Mouse (Mus musculus) megakaryocyte, embryonic 14.5 days (primary cell): ENCODE measurements around the gene Gm48551. TPM values are rescaled to one million over a fixed set of nuclear protein-coding genes. Genes with fewer than 3 reads are reported as not detected.

ENCODE experiments used
- H3K27me3 ChIP-seq: replicated peaks from 2 replicates; pipeline ENCODE3; 2012; ENCODE audit warnings: inconsistent platforms
- H3K36me3 ChIP-seq: replicated peaks from 2 replicates; pipeline ENCODE3; 2012; ENCODE audit warnings: low read length, inconsistent platforms, mixed read lengths
- H3K4me1 ChIP-seq: 2 replicates; pipeline ENCODE4 v1.6.1; 2012; ENCODE audit warnings: inconsistent platforms
- H3K4me3 ChIP-seq: replicated peaks from 2 replicates; pipeline ENCODE3; 2012; ENCODE audit warnings: moderate library complexity, mild to moderate bottlenecking, inconsistent platforms
- H3K9me3 ChIP-seq: 2 replicates; pipeline ENCODE4 v1.6.1; 2012; ENCODE audit warnings: inconsistent platforms
- FLI1 ChIP-seq: IDR thresholded peaks from 2 replicates; pipeline ENCODE4 v1.6.1; 2012; ENCODE audit warnings: low read length, inconsistent platforms, mixed read lengths
- GATA1 ChIP-seq: IDR thresholded peaks from 3 replicates; pipeline ENCODE4 v1.6.1; 2012; ENCODE audit warnings: mixed read lengths, low read length, inconsistent platforms, borderline replicate concordance
- polyA plus RNA-seq: library from polyadenylated mRNA; stranded (reverse); fragments of >175 nt; gene quantifications from 2 replicates; pipeline ENCODE4 v1.2.3, GENCODE M21; 2012; ENCODE audit warnings: low replicate concordance; ENCODE audit not compliant: insufficient read depth

The Gm48551 gene
- polyA plus RNA-seq, 1 experiment = 0.89 TPM

DNA sequence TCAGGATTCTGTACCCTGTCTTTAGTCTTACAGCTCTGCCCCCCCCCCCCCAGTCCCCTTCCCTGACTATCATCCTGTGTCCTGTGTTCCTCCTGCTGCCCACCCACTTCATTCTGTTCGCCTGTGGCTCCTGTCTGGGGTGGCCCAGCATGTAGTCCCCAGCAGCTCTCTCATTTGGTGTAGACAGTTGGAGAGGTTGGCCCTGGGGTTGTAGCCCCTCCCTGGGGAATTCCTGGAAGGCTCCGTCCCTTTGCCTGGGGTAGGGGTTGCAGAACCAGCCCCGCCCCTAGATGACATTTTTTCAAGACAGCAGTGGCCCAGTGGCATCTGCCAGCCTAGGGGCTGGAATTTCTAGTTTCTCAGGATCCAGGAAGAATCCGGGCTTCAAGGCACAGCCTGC, 26.1 kb upstream of the Gm48551 start:
- Histone ChIP-seq H3K36me3 (peaks cover 44% of the 10 kb centered on the region), H3K27me3 (no peaks in the 10 kb centered on the region), H3K4me3 (peak overlapping the region; percentile 100), H3K4me1 (peaks cover 84% of the 10 kb centered on the region), H3K9me3 (no peaks in the 10 kb centered on the region)
- no peak for TF ChIP-seq GATA1
- TF ChIP-seq FLI1 = no peak

DNA sequence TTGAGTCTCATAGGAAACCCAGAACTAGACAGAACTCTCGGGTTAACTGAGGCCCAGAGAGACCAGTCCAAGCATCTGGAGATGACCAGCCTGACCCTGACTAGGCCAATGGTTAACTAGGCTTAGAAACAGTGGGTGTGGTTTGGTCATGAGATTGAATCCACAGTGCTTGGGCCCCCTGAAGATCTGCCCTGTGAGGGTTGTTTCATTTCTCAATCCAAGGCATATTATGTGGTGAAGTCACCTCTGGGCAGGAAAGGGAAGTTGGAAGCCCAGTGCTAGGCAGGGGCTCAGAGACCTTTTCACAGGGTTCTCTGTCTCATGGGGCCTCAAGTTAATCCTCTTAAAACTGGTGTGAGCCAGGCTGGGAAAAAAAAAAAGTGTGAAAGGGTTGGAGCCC, 25.4 kb upstream of the Gm48551 start:
- H3K4me1 ChIP-seq = peaks cover 90% of the 10 kb centered on the region
- no peaks in the 10 kb centered on the region for H3K9me3 ChIP-seq
- TF ChIP-seq FLI1 = no peak
- no peak for TF ChIP-seq GATA1
- H3K36me3 ChIP-seq = peaks cover 51% of the 10 kb centered on the region
- peak overlapping the region; percentile 100 for H3K4me3 ChIP-seq
- H3K27me3 ChIP-seq = no peaks in the 10 kb centered on the region

DNA sequence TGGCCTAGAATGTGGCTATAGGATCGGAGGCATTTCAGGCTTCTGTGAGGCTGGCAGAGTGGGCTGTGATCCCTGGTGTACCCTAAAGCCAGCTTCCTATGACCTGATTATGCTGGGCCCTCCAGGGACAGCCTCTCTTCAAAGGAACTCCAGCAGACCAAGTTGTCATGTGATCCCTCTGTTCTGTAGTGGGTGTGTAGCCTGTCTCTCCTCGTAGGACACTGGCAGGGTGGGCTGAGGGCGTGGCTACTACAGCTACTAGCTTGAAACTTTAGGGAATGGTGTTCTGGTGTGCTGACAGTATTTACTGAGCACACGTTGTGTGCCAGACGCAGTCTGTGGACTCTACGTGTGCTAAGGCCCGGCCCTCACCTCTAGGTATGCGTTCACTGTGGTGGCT, 23.5 kb upstream of the Gm48551 start:
- Histone ChIP-seq H3K9me3 (no peaks in the 10 kb centered on the region), H3K36me3 (peaks cover 69% of the 10 kb centered on the region), H3K27me3 (no peaks in the 10 kb centered on the region), H3K4me3 (peak overlapping the region; percentile 81), H3K4me1 (peaks cover 91% of the 10 kb centered on the region)
- TF ChIP-seq FLI1 (no peak), GATA1 (no peak)

DNA sequence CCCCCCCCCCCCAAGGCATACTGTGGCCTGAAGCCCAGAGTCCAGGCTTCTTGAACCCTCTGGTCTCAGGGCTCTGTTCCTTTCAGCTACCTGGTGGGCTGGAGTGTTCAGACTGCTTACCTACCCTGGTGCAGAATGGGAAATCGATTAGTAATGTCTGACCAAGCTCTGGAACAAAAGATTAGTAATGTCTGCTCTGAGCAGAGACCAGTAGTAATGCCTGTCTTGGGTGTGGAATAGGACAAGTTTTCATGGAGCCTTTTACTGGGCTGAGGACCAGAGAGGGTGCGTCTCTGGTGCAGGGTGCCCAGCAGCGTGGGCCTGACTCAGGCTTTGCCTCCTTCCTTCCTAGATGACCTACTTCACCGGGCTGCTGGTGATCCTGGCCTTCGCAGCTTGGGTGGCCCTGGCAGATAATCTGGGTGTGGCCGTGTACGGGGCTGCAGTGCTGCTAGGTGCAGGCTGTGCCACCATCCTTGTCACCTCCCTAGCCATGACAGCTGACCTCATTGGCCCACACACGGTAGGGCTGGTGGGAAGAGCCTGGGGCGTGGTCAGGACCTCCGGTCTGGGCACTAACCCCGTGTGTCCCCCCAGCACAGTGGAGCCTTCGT, 21.8 kb upstream of the Gm48551 start:
- H3K36me3 ChIP-seq = peaks cover 87% of the 10 kb centered on the region

DNA sequence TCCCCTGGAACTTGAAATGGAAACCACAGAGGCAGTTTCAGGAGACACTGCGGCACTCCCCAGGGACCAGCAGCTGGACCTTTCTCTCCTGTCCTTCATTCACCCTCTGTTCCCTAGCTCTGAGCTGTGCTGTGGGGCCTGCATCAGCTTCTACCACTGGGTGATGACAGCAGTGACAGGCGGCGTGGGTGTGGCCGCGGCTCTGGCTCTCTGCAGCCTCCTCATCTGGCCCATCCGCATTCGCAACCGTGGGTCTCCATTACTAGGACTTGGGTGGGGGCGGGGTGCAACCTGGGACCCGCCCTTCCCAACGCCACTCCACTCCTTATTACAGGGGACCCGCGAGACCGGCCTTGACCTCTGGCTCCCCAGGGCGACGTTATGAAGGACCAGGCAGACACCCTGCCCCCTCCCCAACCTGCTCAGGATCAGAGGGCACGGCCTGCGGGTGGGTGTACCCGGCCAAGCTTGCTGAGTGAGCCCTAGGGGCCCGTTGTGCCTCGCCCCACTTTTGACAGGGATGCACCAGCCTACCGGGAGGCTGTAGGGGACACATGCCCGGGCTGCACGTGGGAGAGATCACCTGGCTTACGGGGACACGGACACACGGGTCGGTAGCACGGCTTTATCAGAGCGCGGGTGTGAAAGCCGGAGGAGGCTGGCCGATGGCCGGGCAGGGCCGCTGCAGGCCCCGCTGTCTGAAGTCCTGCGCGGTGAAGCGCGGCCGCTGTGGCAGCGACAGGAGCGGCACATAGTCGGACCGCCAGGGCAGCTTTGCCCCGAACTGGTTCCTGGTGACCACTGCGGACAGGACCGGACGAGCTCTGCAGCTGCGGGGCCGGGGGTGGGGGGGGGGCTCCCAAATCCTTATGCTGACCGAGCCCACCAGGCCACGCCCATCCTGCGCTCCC, 20.6 kb upstream of the Gm48551 start:
- Histone ChIP-seq H3K9me3 (no peaks in the 10 kb centered on the region), H3K36me3 (peaks cover 99% of the 10 kb centered on the region), H3K4me3 (no peak overlapping the region), H3K27me3 (no peaks in the 10 kb centered on the region), H3K4me1 (peaks cover 95% of the 10 kb centered on the region)
- no peak for TF ChIP-seq GATA1
- no peak for TF ChIP-seq FLI1

More for the DNA sequence above, 21.8 kb upstream of the Gm48551 start:
- no peaks in the 10 kb centered on the region for H3K27me3 ChIP-seq
- peaks cover 95% of the 10 kb centered on the region for H3K4me1 ChIP-seq
- H3K4me3 ChIP-seq = peak overlapping the region; percentile 28
- H3K9me3 ChIP-seq = no peaks in the 10 kb centered on the region
- TF ChIP-seq GATA1 = no peak
- TF ChIP-seq FLI1 = no peak

DNA sequence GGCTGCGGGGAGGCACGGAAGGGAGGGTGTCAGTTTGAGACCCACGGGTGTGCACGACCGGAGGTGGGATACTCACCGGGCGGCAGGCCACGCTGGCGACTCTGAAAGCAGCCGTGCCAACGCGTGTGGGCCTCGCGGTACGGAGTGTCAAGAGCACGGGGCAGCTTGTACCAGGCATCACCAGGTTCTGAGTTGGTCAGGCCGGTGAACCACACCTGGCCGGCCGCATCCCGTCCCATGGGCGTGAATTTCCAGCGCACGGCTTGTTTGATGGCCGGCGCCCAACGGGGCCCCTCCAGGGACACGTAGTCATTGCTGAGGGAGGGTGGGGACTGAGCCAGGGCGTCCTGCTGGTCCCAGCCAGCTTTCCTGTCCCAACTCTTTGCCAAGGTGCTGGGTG, 19.6 kb upstream of the Gm48551 start:
- Histone ChIP-seq H3K9me3 (no peaks in the 10 kb centered on the region), H3K4me1 (peaks cover 92% of the 10 kb centered on the region), H3K27me3 (no peaks in the 10 kb centered on the region), H3K4me3 (no peak overlapping the region), H3K36me3 (peaks cover 100% of the 10 kb centered on the region)
- no peak for TF ChIP-seq GATA1
- no peak for TF ChIP-seq FLI1

DNA sequence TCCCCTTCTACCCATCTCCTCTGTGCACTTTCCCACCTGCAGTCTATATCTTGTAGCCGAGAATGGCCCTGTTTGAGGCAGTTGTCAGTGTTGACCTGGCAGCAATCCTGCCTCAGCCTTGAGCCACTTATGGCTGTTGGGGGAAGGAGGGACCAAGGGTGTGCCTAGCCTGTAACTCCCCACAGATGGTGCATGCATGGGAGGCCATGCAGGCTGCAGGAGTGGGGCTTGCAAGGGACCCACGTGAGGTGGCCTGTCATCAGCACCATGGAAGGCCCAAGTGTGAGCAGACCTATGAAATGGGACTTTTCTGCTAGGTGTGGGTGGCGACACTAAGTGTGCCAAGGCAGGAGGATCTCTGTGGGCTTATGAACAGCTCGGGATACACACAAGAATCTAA, 19.2 kb upstream of the Gm48551 start:
- peak overlapping the region; percentile 4 for H3K4me3 ChIP-seq
- TF ChIP-seq FLI1 = no peak
- TF ChIP-seq GATA1 = no peak
- peaks cover 100% of the 10 kb centered on the region for H3K36me3 ChIP-seq
- H3K27me3 ChIP-seq = no peaks in the 10 kb centered on the region
- no peaks in the 10 kb centered on the region for H3K9me3 ChIP-seq
- peaks cover 88% of the 10 kb centered on the region for H3K4me1 ChIP-seq

DNA sequence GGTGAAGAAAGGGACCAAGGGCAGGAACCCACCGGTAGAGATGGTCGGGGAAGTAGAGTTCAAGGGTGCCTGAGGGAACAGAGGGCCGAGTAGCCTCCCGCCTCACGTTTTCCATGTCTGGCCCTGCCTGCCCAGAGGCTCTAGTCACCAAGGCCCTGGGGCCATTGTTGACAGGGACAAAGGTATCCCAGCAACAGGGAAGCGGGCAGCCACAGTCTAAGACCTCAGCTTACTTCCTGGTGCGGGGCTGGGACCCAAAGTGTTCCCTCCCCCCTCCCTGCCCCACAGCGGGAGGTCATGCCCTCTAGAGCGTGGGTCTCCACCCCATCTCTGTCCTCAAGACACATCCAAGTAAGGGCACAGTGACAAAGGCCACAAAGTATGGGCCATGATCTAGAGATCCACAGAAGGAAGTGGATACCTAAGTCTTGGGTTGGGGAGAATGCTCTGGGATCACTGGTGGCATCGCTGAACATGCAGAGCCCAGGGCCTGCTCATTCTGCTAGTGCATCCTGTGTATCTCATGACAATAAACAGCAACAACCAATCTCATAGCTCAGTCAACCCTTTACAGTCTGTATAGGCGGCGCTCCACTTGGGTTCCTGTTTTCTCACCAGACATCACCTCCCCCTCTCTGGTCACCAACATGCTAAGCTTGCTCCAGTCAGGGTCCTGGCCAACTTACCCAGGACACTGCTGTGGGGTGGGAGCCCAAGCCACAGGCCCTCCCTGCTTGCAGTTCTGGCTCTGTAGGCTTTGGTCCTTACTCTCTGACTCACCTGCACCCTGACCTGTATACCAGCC, 18.4 kb upstream of the Gm48551 start, which contains the start of gene 4930404N11Rik:
Gene 4930404N11Rik, minus strand, starts transcription at position 145 of the 805 bp plus-strand sequence.
- Histone ChIP-seq H3K27me3 (no peaks in the 10 kb centered on the region), H3K4me1 (peaks cover 81% of the 10 kb centered on the region), H3K4me3 (peak within 1 kb of the TSS; percentile 4), H3K9me3 (no peaks in the 10 kb centered on the region), H3K36me3 (peaks cover 100% of the 10 kb centered on the region)
- TF ChIP-seq GATA1 (no peak), FLI1 (no peak)

DNA sequence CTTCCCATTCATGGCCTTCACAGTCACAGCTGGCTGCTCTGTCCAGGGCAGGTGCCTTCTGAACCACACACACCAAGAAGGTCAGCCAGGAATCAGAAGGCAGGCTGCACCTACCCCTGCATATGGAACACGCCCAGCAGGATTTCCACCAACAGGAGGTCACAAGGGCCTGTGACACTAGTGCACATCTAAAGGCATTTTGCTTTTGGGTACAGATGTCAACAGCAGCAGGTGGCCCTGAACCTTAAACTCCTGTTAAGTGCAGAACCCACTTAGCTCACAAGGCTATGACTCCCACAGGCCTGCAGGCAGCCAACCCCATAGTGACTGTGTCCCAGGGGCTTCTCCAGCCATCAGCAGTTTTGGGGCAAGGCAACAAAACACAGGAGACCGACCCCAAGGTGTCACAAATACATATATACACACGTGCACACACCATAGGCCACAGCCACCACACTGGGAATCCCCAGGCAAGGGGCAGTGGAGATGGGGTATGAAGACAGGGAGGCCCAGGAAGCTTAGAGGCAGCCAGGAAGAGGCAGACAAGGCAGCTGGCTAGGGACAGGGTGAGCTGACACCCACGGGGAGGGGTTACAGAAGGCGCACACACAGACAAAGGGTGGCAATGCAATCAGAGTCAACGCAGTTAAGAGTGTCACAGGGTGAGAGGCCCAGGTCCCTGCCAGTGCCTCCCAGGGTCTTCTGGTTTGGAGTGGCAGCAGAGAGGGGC, 17.6 kb upstream of the Gm48551 start:
- no peaks in the 10 kb centered on the region for H3K27me3 ChIP-seq
- no peaks in the 10 kb centered on the region for H3K9me3 ChIP-seq
- TF ChIP-seq FLI1 (no peak), GATA1 (no peak)
- H3K4me1 ChIP-seq = peaks cover 74% of the 10 kb centered on the region
- H3K36me3 ChIP-seq = peaks cover 100% of the 10 kb centered on the region
- peak overlapping the region; percentile 38 for H3K4me3 ChIP-seq
